Mouse (Mus musculus): Measurements from ENCODE around the gene Cblb.

DNA sequence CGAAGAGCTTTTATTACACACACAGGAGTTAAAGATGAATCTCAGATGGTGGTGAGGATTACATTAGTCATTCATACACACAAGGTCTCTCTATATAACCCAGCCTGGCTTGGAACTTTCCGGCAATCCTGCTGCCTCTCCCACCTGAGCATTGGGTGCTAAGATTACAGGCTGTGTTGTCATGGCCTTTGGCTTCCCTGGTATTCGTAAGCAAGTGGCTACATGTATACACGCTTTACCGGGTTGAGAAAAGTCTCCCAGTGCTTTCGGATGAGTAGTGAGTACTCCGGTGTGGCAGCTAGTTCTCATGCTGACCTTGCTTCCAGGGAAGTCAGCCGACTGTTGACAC, 48.4 kb downstream of the Cblb start:
- TF ChIP-seq CTCF (IDR thresholded peaks at IDR 0.05; ENCODE audit: control insufficient read depth, insufficient read depth, insufficient read length), result no peak
- no peak for TF ChIP-seq MYOD1 (IDR thresholded peaks at IDR 0.05; ENCODE audit: control insufficient read depth, insufficient read length, low read depth)
- no peak for TF ChIP-seq MYOG (IDR thresholded peaks at IDR 0.05; ENCODE audit: control insufficient read depth, extremely low read depth, insufficient read length)
